Mouse (Mus musculus) R1 (cell line): ENCODE data around the gene Fbxw21.
"Not testable (repeated sequence)": the region's sequence is repeated elsewhere in the genome, so short reads cannot be mapped to it uniquely, and the experiment has no call there.

Source experiments
- DNase-seq: peaks from one replicate; pipeline ENCODE4 v3.0.0-alpha.2; 2018; ENCODE audit warnings: low read depth, low spot score

Gene Fbxw21

DNA sequence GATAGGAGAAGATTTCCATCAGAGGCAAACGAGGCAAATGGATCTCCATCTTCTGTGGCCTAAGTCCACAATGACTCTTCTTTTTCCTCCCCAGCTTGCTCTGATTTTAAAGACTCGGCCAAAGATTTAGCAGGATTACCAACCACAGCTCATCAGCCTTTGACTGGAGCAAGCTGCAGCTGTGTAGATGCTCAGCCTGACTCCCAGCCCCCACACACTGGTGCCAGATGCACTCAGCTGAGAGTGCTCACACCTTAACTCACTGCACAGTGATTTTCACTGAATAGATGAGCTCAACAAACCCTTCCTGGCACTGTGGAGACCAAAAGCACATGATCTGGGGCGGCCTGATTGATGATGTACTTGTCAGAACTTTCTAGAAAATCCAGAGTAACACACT lies at the start of gene Fbxw21:
Fbxw21 (minus strand) TSS at position 101 of the 400 bp plus-strand sequence.
- DNase-seq, result no peak

GRCm38 (mm10) chr9:109201347-109201746 lies 39.5 kb upstream of the Fbxw21 start:
- not testable (repeated sequence) for DNase-seq

DNA sequence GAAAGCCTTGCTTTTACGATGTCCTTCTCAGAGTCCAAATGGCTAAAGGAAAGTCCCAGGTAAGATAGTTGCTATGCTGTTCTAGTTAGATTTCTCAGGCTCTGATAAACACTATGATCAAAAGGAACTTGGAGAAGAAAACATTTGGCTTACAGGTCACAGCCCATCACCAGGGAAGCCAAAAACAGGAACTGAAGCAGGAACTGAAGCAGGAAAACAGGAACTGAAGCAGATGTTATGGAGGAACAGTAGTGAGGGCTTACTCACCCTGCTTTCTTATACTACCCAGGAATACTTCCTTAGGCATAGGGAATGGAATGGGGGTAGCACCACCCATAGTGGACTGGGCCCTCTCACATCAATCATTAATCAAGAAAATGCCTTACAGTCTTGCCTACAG lies 38.5 kb upstream of the Fbxw21 start:
- DNase-seq, result no peak

- no peak for DNase-seq
Observed at GRCm38 (mm10) chr9:109199353-109199752, 37.5 kb upstream of the Fbxw21 start.

DNA sequence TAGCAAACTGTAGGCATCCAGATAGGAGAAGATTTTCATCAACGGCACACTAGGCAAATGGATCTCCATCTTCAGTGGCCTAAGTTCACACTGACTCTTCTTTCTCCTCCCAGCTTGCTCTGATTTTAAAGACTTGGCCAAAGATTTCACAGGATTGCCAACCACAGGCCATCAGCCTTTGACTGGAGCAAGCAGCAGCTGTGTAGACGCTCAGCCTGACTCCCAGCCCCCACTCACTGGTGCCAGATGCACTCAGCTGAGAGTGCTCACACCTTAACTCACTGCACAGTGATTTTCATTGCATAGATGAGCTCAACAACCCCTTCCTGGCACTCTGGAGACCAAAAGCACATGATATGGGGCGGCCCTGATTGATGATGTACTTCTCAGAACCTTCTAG lies 34.0 kb upstream of the Fbxw21 start, which contains the start of gene Fbxw13:
Fbxw13 (minus strand) TSS at position 101 of the 400 bp plus-strand sequence.
- DNase-seq, result not testable (repeated sequence)

GRCm38 (mm10) chr9:109177208-109177607 lies 15.4 kb upstream of the Fbxw21 start:
- DNase-seq, result peak; percentile 96

DNA sequence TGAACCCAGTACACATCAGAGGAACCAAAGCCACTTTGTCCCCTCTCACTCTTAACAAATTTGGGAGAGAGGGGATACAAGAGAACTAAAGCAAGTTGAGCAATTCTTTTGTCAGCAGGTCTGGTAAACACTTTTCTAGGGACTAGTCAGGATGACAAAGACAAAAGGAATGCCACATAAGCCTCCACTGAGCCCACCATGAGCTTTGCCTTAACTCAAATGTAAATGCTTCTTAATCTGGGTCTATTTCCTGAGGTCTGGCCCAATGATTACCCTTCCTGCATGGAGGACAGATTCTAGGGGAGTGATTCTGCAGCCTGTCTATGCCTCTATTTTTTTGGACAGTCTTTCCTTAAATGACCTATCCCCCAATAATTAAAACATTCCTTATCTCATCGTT lies 14.5 kb upstream of the Fbxw21 start:
- DNase-seq, result peak; percentile 91

DNA sequence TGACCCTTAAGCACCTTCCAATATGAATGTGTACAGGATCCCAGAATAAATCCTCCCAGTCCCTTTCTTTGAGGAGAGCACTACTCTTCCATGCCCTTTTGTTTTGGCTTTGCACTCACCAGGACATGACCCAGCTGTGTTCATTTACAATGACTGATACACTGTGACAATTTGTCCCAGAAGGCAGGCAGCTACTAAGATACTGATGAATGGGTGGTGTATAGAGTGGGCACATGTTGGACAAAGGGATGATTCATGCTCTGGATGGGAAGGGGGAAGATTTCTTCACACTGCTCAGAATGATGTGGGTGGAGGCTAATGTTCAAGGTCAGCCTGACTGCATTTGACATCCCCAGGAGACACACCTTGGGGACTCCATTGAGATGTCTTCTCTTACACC lies 5.5 kb upstream of the Fbxw21 start:
- DNase-seq, result peak; percentile 13

GRCm38 (mm10) chr9:109140414-109140813 lies 21.4 kb downstream of the Fbxw21 start:
- not testable (repeated sequence) for DNase-seq

DNA sequence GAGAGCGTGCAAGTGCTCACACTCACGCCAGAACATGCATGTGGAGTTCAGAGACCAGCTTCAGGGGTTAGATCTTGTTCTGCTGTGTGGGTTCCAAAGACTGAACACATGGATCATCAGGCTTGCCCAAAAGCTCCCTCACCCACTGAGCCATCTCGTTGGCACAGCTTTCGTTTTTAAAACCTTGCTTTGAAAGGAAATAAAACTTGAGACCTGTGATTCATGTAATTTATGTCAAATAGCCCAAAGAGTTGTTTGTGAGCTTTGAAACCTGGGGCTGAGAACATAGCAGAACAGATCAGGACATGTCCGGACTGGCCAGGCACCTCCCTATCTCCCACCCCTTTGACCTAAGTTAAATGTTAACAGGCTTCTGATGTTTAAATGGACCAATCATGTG lies 31.8 kb downstream of the Fbxw21 start:
- no peak for DNase-seq

DNA sequence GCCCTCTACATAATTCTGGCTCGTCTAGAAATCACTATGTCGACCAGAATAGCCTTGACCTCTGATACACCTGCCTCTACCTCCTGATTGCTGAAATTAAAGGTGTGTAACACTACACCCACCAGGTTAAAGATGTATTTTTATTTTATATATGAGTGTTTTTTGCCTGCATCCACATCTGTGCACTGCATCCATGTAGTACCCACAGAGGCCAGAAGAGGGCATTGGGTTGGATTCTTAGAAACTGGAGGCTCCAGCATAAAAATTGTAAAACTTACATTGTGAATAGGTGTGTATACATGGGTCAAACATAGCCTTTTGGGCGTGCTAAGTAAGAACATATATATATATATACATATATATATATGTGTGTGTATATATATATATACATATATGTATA lies 33.6 kb downstream of the Fbxw21 start:
- DNase-seq, result peak; percentile 42

DNA sequence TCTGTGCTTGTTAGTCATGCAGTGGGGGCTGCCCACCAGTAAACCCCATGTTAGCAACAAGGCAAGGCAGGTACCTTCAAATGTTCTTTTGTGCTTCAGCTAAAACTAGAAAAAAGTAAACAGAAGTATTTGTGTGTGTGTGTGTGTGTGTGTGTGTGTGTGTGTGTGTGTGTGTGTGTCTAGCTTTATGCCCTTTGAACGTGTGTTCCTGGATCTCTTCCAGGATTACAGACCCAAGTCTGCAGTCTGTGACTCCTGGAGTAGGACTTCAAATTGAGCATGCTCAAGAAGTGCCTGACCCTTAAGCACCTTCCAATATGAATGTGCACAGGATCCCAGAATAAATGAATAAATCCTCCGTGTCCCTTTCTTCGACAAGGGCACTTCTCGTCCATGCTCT lies 34.8 kb downstream of the Fbxw21 start:
- DNase-seq, result no peak

DNA sequence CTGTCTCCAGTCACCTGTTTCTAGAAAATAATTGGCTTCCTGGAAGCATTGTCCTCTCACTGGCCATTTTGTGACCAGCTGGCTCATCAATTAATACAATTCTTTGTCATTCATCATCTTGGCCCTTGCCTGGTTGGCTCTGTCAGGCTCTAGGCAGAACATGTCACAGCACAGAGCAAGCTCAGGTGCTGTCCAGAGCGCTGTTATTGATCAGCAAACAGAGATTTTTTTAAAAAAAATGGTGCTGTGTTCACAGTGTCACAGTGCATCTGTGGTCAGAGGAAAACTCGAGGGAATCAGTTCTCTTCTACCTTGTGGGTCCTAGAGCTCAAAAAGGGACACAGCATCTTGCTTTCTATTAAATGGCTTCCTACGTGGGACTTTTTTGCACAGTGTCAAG lies 36.4 kb downstream of the Fbxw21 start:
- DNase-seq, result no peak

DNA sequence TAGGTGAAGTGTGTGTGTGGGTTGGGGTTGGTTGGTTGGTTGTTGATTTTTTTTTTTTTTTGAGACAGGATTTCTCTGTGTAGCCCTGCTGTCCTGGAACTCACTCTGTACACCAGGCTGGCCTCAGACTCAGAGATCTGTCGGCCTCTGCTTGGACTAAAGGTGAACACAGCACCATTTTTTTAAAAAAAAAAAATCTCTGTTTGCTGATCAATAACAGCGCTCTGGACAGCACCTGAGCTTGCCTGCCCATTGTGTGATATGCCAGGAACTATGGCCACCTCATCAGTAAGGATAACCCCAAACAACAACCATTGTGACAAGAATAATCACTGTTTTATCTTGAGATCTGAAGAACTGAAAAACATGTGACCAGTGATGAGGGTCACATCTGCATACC lies 36.8 kb downstream of the Fbxw21 start:
- DNase-seq, result no peak

- no peak for DNase-seq
Observed at GRCm38 (mm10) chr9:109124164-109124563, 37.7 kb downstream of the Fbxw21 start.

GRCm38 (mm10) chr9:109123266-109123665 lies 38.6 kb downstream of the Fbxw21 start:
- DNase-seq, result no peak

DNA sequence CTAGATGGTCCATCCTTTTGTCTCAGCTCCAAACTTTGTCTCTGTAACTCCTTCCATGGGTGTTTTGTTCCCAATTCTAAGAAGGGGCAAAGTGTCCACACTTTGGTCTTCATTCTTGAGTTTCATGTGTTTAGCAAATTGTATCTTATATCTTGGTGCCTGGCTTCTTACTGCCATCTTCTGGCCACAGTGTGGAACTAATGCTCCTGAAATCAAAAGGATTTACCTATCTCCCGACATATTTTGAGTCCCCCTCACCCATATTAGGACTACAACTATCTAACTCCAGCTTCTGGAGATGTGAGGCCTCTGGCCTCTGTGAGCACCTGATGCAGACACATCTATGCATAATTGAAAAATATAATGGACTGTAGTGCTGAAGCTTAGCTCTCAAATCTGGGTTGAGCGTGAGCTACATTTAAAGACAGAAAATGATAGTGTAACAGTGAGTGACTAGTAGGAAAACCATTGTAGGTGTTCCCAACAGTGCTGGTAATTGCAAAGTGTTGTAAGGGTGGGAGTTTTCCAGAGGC lies 39.2 kb downstream of the Fbxw21 start:
- DNase-seq, result peak; percentile 62

- DNase-seq, result no peak
Observed at GRCm38 (mm10) chr9:109120956-109121355, 40.9 kb downstream of the Fbxw21 start.

- no peak for DNase-seq
Observed at GRCm38 (mm10) chr9:109119571-109119970, 42.3 kb downstream of the Fbxw21 start.

GRCm38 (mm10) chr9:109118106-109118505 lies 43.7 kb downstream of the Fbxw21 start:
- no peak for DNase-seq

- DNase-seq, result no peak
Observed at GRCm38 (mm10) chr9:109116205-109116604, 45.6 kb downstream of the Fbxw21 start.

DNA sequence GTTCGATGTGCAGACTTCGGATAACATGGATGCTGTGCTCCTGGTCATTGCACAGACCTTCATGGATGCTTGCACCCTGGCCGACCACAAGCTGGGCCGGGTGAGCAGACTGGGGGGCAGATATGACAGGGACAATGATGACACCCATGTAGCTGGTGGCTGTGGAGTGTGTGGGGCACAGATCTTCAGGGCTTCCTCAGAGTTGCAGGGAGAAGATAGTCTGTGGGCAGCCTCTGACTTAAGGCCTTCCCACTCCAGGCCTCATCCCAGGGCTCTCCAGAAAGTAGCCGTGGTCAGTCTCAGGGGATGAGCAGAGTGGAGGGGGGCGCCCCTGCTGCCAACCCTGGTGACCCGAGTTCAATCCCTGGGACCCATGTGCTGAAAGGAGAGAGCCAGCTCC lies 47.0 kb downstream of the Fbxw21 start:
- no peak for DNase-seq

- no peak for DNase-seq
Observed at GRCm38 (mm10) chr9:109114276-109114675, 47.6 kb downstream of the Fbxw21 start.

DNA sequence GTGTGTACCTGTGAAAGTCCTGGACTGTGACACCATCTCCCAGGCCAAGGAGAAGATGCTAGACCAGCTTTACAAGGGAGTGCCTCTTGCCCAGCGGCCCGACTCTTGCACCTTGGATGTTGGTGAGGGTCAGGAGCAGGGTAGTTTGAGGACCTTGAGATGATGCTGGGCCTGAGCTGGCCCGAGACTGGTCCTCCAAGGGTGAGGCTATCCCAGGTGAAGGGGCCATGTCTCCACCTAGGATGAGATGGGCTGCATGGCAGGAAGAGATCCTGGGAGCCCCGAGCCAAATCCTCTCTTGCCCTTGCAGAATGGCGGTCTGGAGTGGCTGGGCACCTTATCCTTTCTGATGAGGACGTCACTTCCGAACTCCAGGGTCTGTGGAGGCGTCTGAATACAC lies 48.5 kb downstream of the Fbxw21 start:
- DNase-seq, result no peak
